Mouse (Mus musculus): ENCODE results near the gene Mgat4b. TPM values are rescaled to one million over a fixed set of nuclear protein-coding genes. Genes with fewer than 3 reads are reported as not detected.

Gene Mgat4b
- polyA plus RNA-seq, 1 experiment from 2014 or later = 15.8 TPM

DNA sequence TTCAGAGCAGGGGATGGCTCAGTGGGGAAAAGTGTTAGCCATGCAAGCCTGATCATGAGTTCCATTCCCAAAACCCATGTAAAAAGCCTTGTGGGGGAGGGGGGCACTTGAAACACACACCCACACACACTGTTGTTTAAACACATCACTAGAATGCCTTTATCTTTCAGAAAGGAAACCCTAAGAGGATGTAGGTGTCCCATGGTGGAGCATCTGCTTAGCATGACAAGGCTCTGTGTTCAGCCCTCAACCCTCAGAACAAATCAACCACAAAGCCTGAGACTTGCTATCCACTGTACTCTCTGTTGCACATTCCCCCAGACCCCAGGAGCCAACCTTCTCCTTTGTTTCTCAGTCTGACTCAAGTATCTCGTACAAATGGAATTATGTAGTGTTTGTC, 69.4 kb downstream of the Mgat4b start:
- Histone ChIP-seq H3K4me1 (no peaks in the 10 kb centered on the region), H3K9me3 (no peaks in the 10 kb centered on the region), H3K27me3 (no peaks in the 10 kb centered on the region), H3K36me3 (peaks cover 23% of the 10 kb centered on the region), H3K4me2 (no peak overlapping the region), H3K9ac (no peak overlapping the region), H3K4me3 (no peak overlapping the region), H3K27ac (no peak overlapping the region)
- WGBS = 83% methylated on average over 1 of the region's 1 CpGs
- ATAC-seq (ENCODE audit: insufficient number of reproducible peaks, insufficient read depth, low FRiP score, low TSS enrichment, low read depth) = no peak

Small RNAs within 50 kb of the gene (microRNA-seq; reads per million reads assigned to microRNA genes)
- gene Mir6919 = not detected

Other genes starting within 250 kb of the Mgat4b start
- gene Rnf130, start 185.5 kb upstream of the Mgat4b start, polyA plus RNA-seq (2015; fragmentation: Nextera tagmentation; extraction: Ambion mirVana) = 75.4 and 91.9 TPM in 2 replicates
- gene Tbc1d9b, start 79.5 kb upstream of the Mgat4b start, polyA plus RNA-seq (2015; fragmentation: Nextera tagmentation; extraction: Ambion mirVana) = 44.9 and 47.8 TPM in 2 replicates
- 18.0 and 22.9 TPM in 2 replicates for gene Mrnip, start 36.4 kb upstream of the Mgat4b start, polyA plus RNA-seq (2015; fragmentation: Nextera tagmentation; extraction: Ambion mirVana)
- gene Sqstm1, start 63 bp upstream of the Mgat4b start, polyA plus RNA-seq (2015; fragmentation: Nextera tagmentation; extraction: Ambion mirVana) = 193 and 206 TPM in 2 replicates
- 1.7 and 1.8 TPM in 2 replicates for gene Ltc4s, start 27.7 kb downstream of the Mgat4b start, polyA plus RNA-seq (2015; fragmentation: Nextera tagmentation; extraction: Ambion mirVana)
- 7.1 and 8.1 TPM in 2 replicates for gene Maml1, start 81.4 kb downstream of the Mgat4b start, polyA plus RNA-seq (2015; fragmentation: Nextera tagmentation; extraction: Ambion mirVana)
- gene Canx, start 114.8 kb downstream of the Mgat4b start, polyA plus RNA-seq (2015; fragmentation: Nextera tagmentation; extraction: Ambion mirVana) = 289 and 322 TPM in 2 replicates
- gene Cby3, start 143.6 kb downstream of the Mgat4b start, polyA plus RNA-seq (2015; fragmentation: Nextera tagmentation; extraction: Ambion mirVana) = 0.52 and 0.54 TPM in 2 replicates
- 541 and 593 TPM in 2 replicates for gene Hnrnph1, start 166.1 kb downstream of the Mgat4b start, polyA plus RNA-seq (2015; fragmentation: Nextera tagmentation; extraction: Ambion mirVana)
- 25.3 and 28.2 TPM in 2 replicates for gene Rufy1, start 220.2 kb downstream of the Mgat4b start, polyA plus RNA-seq (2015; fragmentation: Nextera tagmentation; extraction: Ambion mirVana)